Mouse (Mus musculus): ENCODE data around the gene Tmem132c. TPM values are rescaled to one million over a fixed set of nuclear protein-coding genes. Genes with fewer than 3 reads are reported as not detected.
"Not testable (repeated sequence)": the region's sequence is repeated elsewhere in the genome, so short reads cannot be mapped to it uniquely, and the experiment has no call there.

Tmem132c gene
- polyA plus RNA-seq, 1 experiment: 0.84 TPM

- Histone ChIP-seq H3K36me3 (ENCODE audit: control insufficient read depth, insufficient read depth, low read length) (no peaks in the 10 kb centered on the region), H3K4me1 (ENCODE audit: control insufficient read depth, insufficient read depth, insufficient read length) (no peaks in the 10 kb centered on the region), H3K4me3 (ENCODE audit: extremely low read depth, insufficient read depth, insufficient read length) (no peak overlapping the region), H3K27ac (ENCODE audit: insufficient read depth, low read length) (no peak overlapping the region), H3K27me3 (ENCODE audit: control insufficient read depth, insufficient read depth, low read length) (no peaks in the 10 kb centered on the region)
- TF ChIP-seq CTCF (IDR thresholded peaks at IDR 0.05; ENCODE audit: extremely low read depth, insufficient read depth, insufficient read length, insufficient replicate concordance): no peak
- TF ChIP-seq POLR2A (IDR thresholded peaks at IDR 0.05; ENCODE audit: low read depth, low read length): no peak
- no peak for DNase-seq (ENCODE audit: low read depth in 1 of 2, low spot score in 2 of 2)
- 70% methylated on average over 2 of the region's 2 CpGs for WGBS
Observed at GRCm38 (mm10) chr5:127353002-127353401, 111.4 kb downstream of the Tmem132c start.

DNA sequence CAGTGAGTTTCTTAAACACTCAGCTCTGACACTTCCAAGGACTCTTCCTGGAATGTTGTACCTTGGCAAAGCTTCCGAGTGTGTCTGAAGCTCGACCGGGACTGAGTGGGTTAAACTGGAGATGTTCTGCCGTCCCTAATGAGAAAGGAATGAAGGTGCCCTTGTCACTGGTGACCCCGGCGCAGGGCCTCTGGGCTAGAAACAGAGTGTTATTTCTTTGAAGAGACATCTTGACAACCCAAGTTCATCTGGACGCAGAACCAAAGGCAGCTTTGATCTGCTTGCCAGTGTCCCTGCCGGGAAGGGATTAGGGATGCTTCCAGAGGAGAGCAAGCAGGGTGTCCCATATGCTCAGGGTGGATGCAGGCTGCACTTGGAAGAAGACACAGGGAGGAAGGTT, 114.2 kb downstream of the Tmem132c start:
- Histone ChIP-seq H3K27ac (ENCODE audit: insufficient read depth, low read length) (no peak overlapping the region), H3K27me3 (ENCODE audit: control insufficient read depth, insufficient read depth, low read length) (no peaks in the 10 kb centered on the region), H3K4me3 (ENCODE audit: extremely low read depth, insufficient read depth, insufficient read length) (no peak overlapping the region), H3K36me3 (ENCODE audit: control insufficient read depth, insufficient read depth, low read length) (no peaks in the 10 kb centered on the region), H3K4me1 (ENCODE audit: control insufficient read depth, insufficient read depth, insufficient read length) (no peaks in the 10 kb centered on the region)
- TF ChIP-seq POLR2A (IDR thresholded peaks at IDR 0.05; ENCODE audit: low read depth, low read length) (no peak), CTCF (IDR thresholded peaks at IDR 0.05; ENCODE audit: extremely low read depth, insufficient read depth, insufficient read length, insufficient replicate concordance) (no peak)
- WGBS: 41% methylated on average over 8 of the region's 8 CpGs
- DNase-seq (ENCODE audit: low read depth in 1 of 2, low spot score in 2 of 2): no peak

DNA sequence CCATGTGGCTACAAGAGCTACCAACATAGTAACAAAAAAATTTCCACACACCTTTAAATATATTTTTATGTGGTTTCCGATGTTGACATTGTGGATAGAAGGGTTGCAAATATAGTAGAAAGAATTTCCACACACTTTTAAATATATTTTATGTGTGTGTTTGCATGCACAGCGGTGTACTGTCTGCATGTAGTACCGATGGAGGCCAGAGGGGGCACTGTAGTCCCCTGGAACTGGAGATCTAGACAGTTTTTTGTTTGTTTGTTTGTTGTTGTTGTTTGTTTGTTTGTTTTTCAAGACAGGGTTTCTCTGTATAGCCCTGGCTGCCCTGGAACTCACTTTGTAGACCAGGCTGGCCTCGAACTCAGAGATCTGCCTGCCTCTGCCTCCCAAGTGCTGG, 116.3 kb downstream of the Tmem132c start:
- H3K4me1 ChIP-seq (ENCODE audit: control insufficient read depth, insufficient read depth, insufficient read length); H3K36me3 ChIP-seq (ENCODE audit: control insufficient read depth, insufficient read depth, low read length); DNase-seq (ENCODE audit: low read depth in 1 of 2, low spot score in 2 of 2); H3K27me3 ChIP-seq (ENCODE audit: control insufficient read depth, insufficient read depth, low read length); H3K27ac ChIP-seq (ENCODE audit: insufficient read depth, low read length); H3K4me3 ChIP-seq (ENCODE audit: extremely low read depth, insufficient read depth, insufficient read length): not testable (repeated sequence)
- WGBS: 87% methylated on average over 4 of the region's 4 CpGs

GRCm38 (mm10) chr5:127361145-127361544, 119.5 kb downstream of the Tmem132c start:
- Histone ChIP-seq H3K4me3 (ENCODE audit: extremely low read depth, insufficient read depth, insufficient read length) (no peak overlapping the region), H3K27ac (ENCODE audit: insufficient read depth, low read length) (no peak overlapping the region), H3K27me3 (ENCODE audit: control insufficient read depth, insufficient read depth, low read length) (no peaks in the 10 kb centered on the region), H3K4me1 (ENCODE audit: control insufficient read depth, insufficient read depth, insufficient read length) (no peaks in the 10 kb centered on the region), H3K36me3 (ENCODE audit: control insufficient read depth, insufficient read depth, low read length) (no peaks in the 10 kb centered on the region)
- 73% methylated on average over 8 of the region's 8 CpGs for WGBS
- DNase-seq (ENCODE audit: low read depth in 1 of 2, low spot score in 2 of 2): no peak
- no peak for TF ChIP-seq POLR2A (IDR thresholded peaks at IDR 0.05; ENCODE audit: low read depth, low read length)
- TF ChIP-seq CTCF (IDR thresholded peaks at IDR 0.05; ENCODE audit: extremely low read depth, insufficient read depth, insufficient read length, insufficient replicate concordance): no peak

DNA sequence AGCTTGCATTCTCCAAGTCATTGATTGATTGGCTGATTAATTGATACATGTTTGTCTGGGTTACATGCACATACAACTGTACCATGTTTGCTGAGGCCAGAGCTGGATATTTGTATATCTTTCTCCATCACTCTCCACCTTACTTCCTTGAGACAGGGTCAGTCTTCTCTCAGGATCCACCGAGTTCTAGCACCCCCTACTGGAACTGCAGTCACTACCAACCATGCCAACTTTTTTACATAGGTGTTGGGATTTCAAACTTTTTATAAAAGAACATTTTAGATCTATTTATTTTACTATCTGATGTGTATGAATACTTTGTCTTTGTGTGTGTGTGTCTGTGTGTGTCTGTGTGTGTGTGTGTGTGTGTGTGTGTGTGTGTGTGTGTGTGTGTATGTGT, 123.5 kb downstream of the Tmem132c start:
- H3K36me3 ChIP-seq (ENCODE audit: control insufficient read depth, insufficient read depth, low read length): no peaks in the 10 kb centered on the region
- H3K4me3 ChIP-seq (ENCODE audit: extremely low read depth, insufficient read depth, insufficient read length): no peak overlapping the region
- TF ChIP-seq CTCF (IDR thresholded peaks at IDR 0.05; ENCODE audit: extremely low read depth, insufficient read depth, insufficient read length, insufficient replicate concordance): no peak
- TF ChIP-seq POLR2A (IDR thresholded peaks at IDR 0.05; ENCODE audit: low read depth, low read length): no peak
- no peaks in the 10 kb centered on the region for H3K27me3 ChIP-seq (ENCODE audit: control insufficient read depth, insufficient read depth, low read length)
- no peak overlapping the region for H3K27ac ChIP-seq (ENCODE audit: insufficient read depth, low read length)
- DNase-seq (ENCODE audit: low read depth in 1 of 2, low spot score in 2 of 2): no peak
- whole genome bisulfite sequencing: 19% methylated on average over 1 of the region's 1 CpGs
- H3K4me1 ChIP-seq (ENCODE audit: control insufficient read depth, insufficient read depth, insufficient read length): no peaks in the 10 kb centered on the region

- Histone ChIP-seq H3K27ac (ENCODE audit: insufficient read depth, low read length) (no peak overlapping the region), H3K4me1 (ENCODE audit: control insufficient read depth, insufficient read depth, insufficient read length) (no peaks in the 10 kb centered on the region), H3K27me3 (ENCODE audit: control insufficient read depth, insufficient read depth, low read length) (no peaks in the 10 kb centered on the region), H3K36me3 (ENCODE audit: control insufficient read depth, insufficient read depth, low read length) (no peaks in the 10 kb centered on the region), H3K4me3 (ENCODE audit: extremely low read depth, insufficient read depth, insufficient read length) (no peak overlapping the region)
- no peak for DNase-seq (ENCODE audit: low read depth in 1 of 2, low spot score in 2 of 2)
- TF ChIP-seq CTCF (IDR thresholded peaks at IDR 0.05; ENCODE audit: extremely low read depth, insufficient read depth, insufficient read length, insufficient replicate concordance) (no peak), POLR2A (IDR thresholded peaks at IDR 0.05; ENCODE audit: low read depth, low read length) (no peak)
- 85% methylated on average over 3 of the region's 3 CpGs for WGBS
Observed at GRCm38 (mm10) chr5:127368191-127368590, 126.6 kb downstream of the Tmem132c start.

DNA sequence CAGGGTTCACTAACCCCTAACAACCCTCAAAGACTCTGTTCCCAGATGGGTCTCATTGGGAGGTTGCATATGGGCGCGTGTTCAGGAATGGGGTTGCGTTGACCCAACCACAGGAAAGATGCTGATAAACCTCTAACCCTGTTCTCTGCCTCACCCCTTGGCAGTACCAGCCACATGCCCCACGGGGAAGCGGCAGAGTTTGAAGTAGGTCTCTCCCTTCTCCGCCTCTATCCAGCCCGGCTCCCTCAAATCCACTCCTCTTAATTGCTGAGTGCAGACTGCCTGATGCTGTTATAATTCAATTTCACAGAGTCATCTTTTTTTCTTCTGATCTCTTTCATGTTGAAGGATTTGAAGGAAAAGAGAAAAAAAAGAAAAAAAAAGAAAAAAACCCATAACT, 128.2 kb downstream of the Tmem132c start:
- no peak for DNase-seq (ENCODE audit: low read depth in 1 of 2, low spot score in 2 of 2)
- WGBS: 55% methylated on average over 7 of the region's 7 CpGs

More for the DNA sequence above, 128.2 kb downstream of the Tmem132c start:
- Histone ChIP-seq H3K4me1 (ENCODE audit: control insufficient read depth, insufficient read depth, insufficient read length) (no peaks in the 10 kb centered on the region), H3K36me3 (ENCODE audit: control insufficient read depth, insufficient read depth, low read length) (no peaks in the 10 kb centered on the region), H3K27me3 (ENCODE audit: control insufficient read depth, insufficient read depth, low read length) (no peaks in the 10 kb centered on the region), H3K4me3 (ENCODE audit: extremely low read depth, insufficient read depth, insufficient read length) (no peak overlapping the region), H3K27ac (ENCODE audit: insufficient read depth, low read length) (no peak overlapping the region)
- TF ChIP-seq POLR2A (IDR thresholded peaks at IDR 0.05; ENCODE audit: low read depth, low read length) (no peak), CTCF (IDR thresholded peaks at IDR 0.05; ENCODE audit: extremely low read depth, insufficient read depth, insufficient read length, insufficient replicate concordance) (no peak)
